Mouse (Mus musculus): ENCODE results near the gene Tpi1. TPM values are rescaled to one million over a fixed set of nuclear protein-coding genes. Genes with fewer than 3 reads are reported as not detected.

Gene Tpi1
- total RNA-seq (2021): 1,000 to 10,000 TPM; 2,868 to 2,952 TPM
- long read RNA-seq, experiment 1, transcript Tpi1-205 (7 exons, 1,607 nt): major isoform, 3,172 of 3,521 reads
- long read RNA-seq, experiment 1, transcript Tpi1-203 (6 exons, 802 nt): minor isoform, 187 of 3,521 reads
- long read RNA-seq, experiment 1, transcript Tpi1-201 (2 exons, 486 nt): minor isoform, 17 of 3,521 reads
- long read RNA-seq, experiment 1, partial matches to known transcripts: 49 of 3,521 reads
- long read RNA-seq, experiment 1, other reads (novel, unspliced or antisense): 95 of 3,521 reads
- long read RNA-seq, experiment 2, transcript Tpi1-205 (7 exons, 1,607 nt): major isoform, 3,298 of 3,536 reads
- long read RNA-seq, experiment 2, transcript Tpi1-201 (2 exons, 486 nt): minor isoform, 8 of 3,536 reads
- long read RNA-seq, experiment 2, transcript Tpi1-203 (6 exons, 802 nt): minor isoform, 129 of 3,536 reads
- long read RNA-seq, experiment 2, partial matches to known transcripts: 31 of 3,536 reads
- long read RNA-seq, experiment 2, other reads (novel, unspliced or antisense): 70 of 3,536 reads

GRCm38 (mm10) chr6:124813933-124814332 lies at the start of gene Tpi1:
Tpi1 (minus strand) TSS chr6:124814296.
- intact Hi-C loops (cut with DNase I; ENCODE audit: low total_unique reads): no loop called here

GRCm38 (mm10) chr6:124863125-124863657 lies 49.1 kb upstream of the Tpi1 start:
- intact Hi-C loops (cut with DNase I; ENCODE audit: low total_unique reads): loop anchor here (5.0 kb wide), 1 partner anchor 39 kb away; no protein-coding TSS in a partner anchor
- no peak for DNase-seq

More at GRCm38 (mm10) chr6:124813933-124814332, at the start of gene Tpi1:
- DNase-seq: peak; percentile 93

- intact Hi-C loops (cut with DNase I; ENCODE audit: low total_unique reads): loop anchor here (5.0 kb wide), 1 partner anchor 40 kb away; no protein-coding TSS in a partner anchor
These were observed 48.5 kb upstream of the Tpi1 start for GRCm38 (mm10) chr6:124862406-124863124.

GRCm38 (mm10) chr6:124861802-124862201 lies 47.7 kb upstream of the Tpi1 start:
- DNase-seq: no peak
- intact Hi-C loops (cut with DNase I; ENCODE audit: low total_unique reads): loop anchor here (5.0 kb wide), 1 partner anchor 40 kb away; no protein-coding TSS in a partner anchor

More at GRCm38 (mm10) chr6:124862406-124863124, 48.5 kb upstream of the Tpi1 start:
- DNase-seq: no peak

- no peak for DNase-seq
- intact Hi-C loops (cut with DNase I; ENCODE audit: low total_unique reads): loop anchor here (5.0 kb wide), 1 partner anchor 41 kb away; no protein-coding TSS in a partner anchor
These were observed 47.2 kb upstream of the Tpi1 start for GRCm38 (mm10) chr6:124861266-124861665.

- intact Hi-C loops (cut with DNase I; ENCODE audit: low total_unique reads): loop anchor here (5.0 kb wide), 1 partner anchor 42 kb away; no protein-coding TSS in a partner anchor
- DNase-seq: no peak
These were observed 46.4 kb upstream of the Tpi1 start for GRCm38 (mm10) chr6:124860511-124860910.

GRCm38 (mm10) chr6:124859725-124860124 lies 45.6 kb upstream of the Tpi1 start:
- peak; percentile 91 for DNase-seq
- intact Hi-C loops (cut with DNase I; ENCODE audit: low total_unique reads): loop anchor here (5.0 kb wide), 1 partner anchor 43 kb away; no protein-coding TSS in a partner anchor

- no peak for DNase-seq
- intact Hi-C loops (cut with DNase I; ENCODE audit: low total_unique reads): no loop called here
These were observed 44.6 kb upstream of the Tpi1 start for GRCm38 (mm10) chr6:124858561-124859318.

- intact Hi-C loops (cut with DNase I; ENCODE audit: low total_unique reads): no loop called here
- DNase-seq: no peak
These were observed 43.9 kb upstream of the Tpi1 start for GRCm38 (mm10) chr6:124857840-124858530.

- intact Hi-C loops (cut with DNase I; ENCODE audit: low total_unique reads): no loop called here
These were observed 43.1 kb upstream of the Tpi1 start, which contains the start of gene P3h3 for GRCm38 (mm10) chr6:124856916-124857839. P3h3 (minus strand) TSS chr6:124857752.

GRCm38 (mm10) chr6:124856321-124856720 lies 42.2 kb upstream of the Tpi1 start:
- no peak for DNase-seq
- intact Hi-C loops (cut with DNase I; ENCODE audit: low total_unique reads): no loop called here

More at GRCm38 (mm10) chr6:124856916-124857839, 43.1 kb upstream of the Tpi1 start, which contains the start of gene P3h3:
- peak; percentile 87 for DNase-seq

GRCm38 (mm10) chr6:124854647-124855046 lies 40.6 kb upstream of the Tpi1 start:
- DNase-seq: no peak
- intact Hi-C loops (cut with DNase I; ENCODE audit: low total_unique reads): no loop called here

GRCm38 (mm10) chr6:124850535-124850934 lies 36.4 kb upstream of the Tpi1 start:
- DNase-seq: no peak
- intact Hi-C loops (cut with DNase I; ENCODE audit: low total_unique reads): no loop called here

- intact Hi-C loops (cut with DNase I; ENCODE audit: low total_unique reads): no loop called here
- peak; percentile 88 for DNase-seq
These were observed 33.2 kb upstream of the Tpi1 start for GRCm38 (mm10) chr6:124847305-124847704.

- no peak for DNase-seq
- intact Hi-C loops (cut with DNase I; ENCODE audit: low total_unique reads): no loop called here
These were observed 26.4 kb upstream of the Tpi1 start, which contains the start of gene Gnb3 for GRCm38 (mm10) chr6:124840241-124841167. Gnb3 (minus strand) TSS chr6:124840275.

GRCm38 (mm10) chr6:124839805-124840204 lies 25.7 kb upstream of the Tpi1 start:
- peak; percentile 79 for DNase-seq
- intact Hi-C loops (cut with DNase I; ENCODE audit: low total_unique reads): no loop called here
